Mouse (Mus musculus) activated CD4-positive, CD25-positive, alpha-beta regulatory T cell, adult 4 months (primary cell): Measurements from ENCODE around the gene Pwp2. TPM values are rescaled to one million over a fixed set of nuclear protein-coding genes. Genes with fewer than 3 reads are reported as not detected.

Experiments used
- ATAC-seq: one replicate; pipeline ENCODE4 v1.8.0; 2017
- polyA plus RNA-seq, 2 experiments: library from polyadenylated mRNA; unstranded; fragments of 100-300 nt; shearing (Covaris generic); gene quantifications; one replicate each; pipeline ENCODE4 v1.2.1; 2017

Gene Pwp2
- polyA plus RNA-seq, 2 experiments from 2014 or later = 10.6 to 10.7 TPM

DNA sequence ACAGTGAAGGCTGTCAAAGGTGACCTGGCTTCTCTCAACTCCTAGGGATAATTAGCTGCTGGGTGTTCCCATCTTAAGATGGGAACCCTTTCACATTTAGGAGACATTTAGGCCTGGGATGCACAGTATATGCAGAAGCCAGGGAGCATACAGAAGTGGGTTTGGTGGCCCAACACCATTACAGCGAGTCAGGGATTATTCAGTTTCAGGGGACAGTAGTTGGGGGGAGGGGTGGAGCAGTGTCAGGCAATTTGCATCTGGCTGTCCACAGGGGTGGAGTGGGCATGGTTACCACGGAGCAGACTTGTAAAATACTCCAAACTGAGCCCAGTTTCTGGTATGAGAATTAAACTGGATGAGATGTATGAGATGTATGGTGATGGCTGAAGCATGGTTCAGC is 14.5 kb downstream of the Pwp2 start:
- no peak for ATAC-seq

DNA sequence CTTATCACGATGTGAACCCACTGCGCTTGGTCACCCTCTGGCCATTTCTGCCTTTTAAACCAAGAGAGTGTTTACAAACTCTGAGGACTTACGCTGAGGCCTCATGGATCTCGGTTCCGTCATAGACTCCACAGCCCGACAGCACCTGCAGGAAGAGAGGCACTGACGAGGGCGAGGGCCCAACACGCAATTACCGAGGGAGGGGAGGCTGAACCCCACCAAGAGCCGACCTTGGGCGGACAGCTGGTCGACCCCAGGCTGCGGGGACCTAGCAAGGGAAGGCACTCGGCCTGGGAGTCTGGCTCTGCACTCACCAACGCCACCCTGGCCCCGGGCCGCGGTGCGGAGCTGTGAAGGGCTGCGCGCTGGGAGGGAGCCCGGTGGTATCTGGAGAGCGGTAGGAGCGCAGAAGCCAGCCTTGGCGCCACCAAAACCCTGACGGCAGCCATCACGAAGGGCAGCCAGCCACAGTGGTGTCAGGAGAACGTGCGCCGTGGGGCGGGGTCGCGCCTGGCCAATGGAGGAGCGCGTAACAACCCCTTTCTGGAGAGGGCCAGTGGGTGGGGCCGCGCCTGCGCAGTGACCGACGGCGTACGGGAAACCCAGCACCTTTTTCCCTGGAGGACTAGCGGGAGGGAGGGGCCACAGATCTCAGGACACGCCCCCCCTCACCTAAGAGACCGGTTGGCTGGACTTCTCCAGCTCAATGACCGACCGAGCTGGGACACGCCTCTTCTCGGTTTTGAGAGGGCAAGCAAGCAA is 15.5 kb downstream of the Pwp2 start, which contains the start of gene D10Jhu81e:
Gene D10Jhu81e (minus strand): TSS at position 502 of the 762 bp plus-strand sequence.
- ATAC-seq = peak; percentile 98

DNA sequence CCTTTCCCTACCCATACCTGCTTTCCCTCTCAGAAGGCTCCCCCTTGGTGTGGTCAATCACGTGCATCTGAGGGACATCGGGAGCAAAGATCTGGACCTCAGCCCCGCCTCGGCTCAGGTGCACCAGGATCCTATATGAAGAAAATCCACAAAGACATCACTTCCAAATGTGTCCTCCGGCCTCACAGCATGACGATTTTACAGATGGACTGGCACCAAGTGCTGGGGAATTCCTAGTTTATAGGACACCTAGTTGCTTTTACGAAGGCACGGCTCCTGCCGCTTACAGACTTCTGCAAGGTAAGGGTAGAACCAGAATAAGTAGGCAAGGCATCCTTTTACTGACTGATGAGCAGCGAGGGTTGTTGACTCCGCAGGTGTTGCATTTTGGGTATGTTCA is 16.2 kb downstream of the Pwp2 start:
- no peak for ATAC-seq

DNA sequence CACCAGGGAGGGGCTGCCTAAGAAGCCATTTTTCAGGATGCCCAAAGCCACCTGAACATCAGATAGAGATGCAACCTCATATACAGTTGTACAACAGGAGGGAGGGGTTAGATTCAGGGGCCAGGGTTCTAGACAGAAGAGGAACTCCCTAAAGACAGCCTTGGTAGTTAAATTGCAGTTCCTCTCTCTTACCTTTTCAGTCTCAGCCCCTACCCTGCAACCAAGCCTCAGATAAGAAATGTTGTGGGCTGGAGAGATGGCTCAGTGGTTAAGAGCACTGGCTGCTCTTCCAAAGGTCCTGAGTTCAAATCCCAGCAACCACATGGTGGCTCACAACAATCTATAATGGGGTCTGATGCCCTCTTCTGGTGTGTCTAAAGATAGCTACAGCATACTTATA is 17.2 kb downstream of the Pwp2 start:
- ATAC-seq = no peak

DNA sequence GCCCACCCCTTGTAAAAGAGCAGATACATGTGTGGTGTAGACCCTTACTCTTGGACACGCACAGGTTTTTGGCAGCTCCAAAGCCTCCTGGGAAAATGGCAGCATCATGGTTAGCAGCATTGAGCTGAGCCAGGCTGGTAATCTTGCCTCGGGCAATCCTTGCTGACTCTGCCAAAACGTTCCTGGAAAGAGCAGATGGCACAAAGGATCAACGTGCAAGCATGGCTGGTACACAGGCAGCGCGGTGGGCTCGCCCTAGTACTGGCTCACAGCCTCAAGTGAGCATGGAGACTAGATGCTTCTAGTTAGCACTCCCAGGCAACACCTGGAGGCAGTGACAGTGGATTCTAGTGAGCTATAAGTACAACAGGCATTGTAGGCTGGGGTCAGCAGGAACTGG is 17.6 kb downstream of the Pwp2 start:
- ATAC-seq = no peak

DNA sequence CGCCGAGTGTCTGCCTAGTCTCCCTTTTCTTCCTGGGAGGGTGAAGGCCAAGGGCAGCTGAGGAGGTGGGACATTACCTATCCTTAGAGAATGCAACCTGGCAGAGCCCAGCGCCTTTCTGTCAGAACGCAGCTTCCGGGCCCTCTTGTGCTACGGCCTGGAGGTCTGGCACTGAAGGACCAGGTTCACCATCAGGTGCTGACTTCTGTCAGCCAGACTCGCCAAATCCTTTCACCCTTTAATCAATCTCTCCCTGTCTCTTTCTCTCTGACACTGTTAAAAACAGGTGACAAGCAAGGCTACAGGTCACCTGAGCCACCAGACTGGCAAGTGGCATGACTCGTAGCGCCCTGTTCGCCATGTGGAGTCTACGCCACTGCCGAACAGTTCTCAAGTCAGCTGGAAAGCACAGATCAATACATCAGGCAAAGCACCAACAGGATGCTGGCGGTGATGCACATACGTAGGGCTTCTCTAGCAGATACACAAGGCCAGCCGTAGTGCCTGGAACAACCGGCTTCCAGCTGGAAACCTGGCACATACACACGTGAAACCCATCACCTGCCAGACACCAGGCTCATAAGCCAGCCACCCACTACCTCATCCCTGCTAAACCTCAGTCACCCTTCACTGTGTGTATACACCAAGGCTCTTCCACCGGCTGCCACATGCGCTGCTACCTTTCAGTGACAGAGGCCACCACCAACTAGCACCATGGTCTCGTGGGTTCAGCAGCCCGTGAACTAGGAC is 19.5 kb downstream of the Pwp2 start:
- ATAC-seq = no peak

DNA sequence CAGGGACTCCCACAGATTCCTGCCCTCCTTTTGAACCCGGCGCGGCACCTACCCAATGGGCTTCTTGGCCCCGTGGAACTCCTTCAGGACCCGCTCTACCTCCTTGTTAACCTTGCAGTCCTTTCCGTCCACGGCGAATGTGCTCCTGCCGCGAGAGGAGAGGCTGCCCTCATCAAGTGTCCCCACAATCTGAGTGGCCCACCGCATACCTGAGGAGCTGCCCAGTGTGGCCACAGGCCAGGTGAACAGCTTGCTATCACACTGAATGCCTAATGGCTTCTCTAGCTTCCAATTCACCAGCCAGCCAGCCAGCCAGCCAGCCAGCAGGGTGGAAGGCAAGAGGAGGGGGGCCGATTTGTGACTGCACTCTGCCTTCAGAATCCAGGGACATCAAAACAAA is 20.2 kb downstream of the Pwp2 start:
- no peak for ATAC-seq

DNA sequence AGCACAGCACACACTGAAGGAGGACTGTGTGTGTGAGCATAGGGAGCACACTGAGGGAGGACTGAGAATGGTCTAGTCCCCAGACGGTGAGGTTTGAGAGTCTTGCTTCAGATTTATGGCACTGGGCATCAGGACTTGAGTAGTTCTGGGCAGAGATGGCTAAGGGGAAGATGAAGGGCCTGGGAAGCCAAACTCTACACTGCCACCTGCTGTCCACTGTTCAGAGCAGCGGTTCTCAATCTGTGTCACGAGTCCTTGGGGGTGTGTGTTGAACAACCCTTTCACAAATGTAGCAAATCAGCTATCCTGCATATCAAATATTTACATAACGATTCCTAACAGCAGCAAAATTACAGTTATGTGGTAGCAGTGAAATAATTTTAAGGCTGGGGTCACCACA is 21.0 kb downstream of the Pwp2 start:
- peak; percentile 38 for ATAC-seq

DNA sequence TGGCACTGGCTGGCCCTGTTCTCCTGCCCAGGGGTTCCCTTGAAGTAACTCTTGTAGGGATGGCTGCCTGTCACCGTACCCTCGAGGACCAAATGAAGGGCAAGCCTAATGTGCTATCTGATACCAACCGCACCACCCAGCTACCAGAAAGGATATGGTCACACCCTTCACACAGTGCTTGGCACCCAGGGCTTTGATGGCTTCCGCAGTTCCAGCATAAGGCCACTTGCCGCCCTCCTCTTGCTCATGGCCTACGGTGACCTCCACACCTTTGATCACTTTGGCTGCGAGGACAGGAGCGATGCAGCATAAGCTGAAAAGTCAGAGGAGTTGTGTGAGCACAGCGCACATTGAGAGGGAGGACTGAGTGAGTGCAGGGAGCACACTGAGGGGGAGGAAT is 21.7 kb downstream of the Pwp2 start:
- no peak for ATAC-seq

DNA sequence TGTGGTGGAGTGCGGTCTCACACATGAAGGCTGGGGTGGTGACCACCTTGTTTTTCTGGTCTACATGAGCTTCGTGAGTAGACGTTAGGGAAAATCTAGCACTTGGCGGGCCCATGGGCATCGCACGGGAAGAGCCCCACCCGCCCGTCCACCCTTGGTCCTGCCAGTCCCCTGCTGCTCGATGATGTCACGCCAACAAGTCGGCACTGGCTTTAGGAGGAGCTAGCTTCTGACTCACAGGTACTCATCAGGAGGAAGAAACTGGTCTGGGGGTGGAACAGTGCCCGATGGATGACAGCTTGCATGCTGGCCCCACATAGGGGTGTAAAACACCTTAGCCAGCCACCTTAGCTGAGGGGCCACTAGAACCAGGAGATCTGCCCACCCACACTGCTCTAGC is 22.3 kb downstream of the Pwp2 start:
- no peak for ATAC-seq

DNA sequence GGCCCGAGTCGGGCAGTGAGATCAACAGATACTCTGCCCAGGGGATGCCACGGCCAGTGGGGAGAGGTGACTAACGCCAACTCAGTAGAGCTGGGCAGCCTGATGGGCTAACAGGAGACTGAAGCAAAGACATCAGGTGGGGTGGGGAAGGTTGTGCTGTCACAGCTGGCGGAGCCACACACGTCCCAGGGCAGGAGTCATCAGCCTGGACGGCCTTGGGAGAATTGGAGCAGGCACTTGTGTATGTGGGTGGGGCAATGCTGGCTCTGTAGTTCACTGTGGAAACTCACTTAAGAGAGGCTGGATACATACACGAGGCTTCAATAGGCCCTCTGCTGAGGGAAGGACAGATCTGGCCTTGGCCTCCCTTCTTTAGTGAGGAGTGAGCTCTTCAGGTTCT is 23.9 kb downstream of the Pwp2 start:
- no peak for ATAC-seq

DNA sequence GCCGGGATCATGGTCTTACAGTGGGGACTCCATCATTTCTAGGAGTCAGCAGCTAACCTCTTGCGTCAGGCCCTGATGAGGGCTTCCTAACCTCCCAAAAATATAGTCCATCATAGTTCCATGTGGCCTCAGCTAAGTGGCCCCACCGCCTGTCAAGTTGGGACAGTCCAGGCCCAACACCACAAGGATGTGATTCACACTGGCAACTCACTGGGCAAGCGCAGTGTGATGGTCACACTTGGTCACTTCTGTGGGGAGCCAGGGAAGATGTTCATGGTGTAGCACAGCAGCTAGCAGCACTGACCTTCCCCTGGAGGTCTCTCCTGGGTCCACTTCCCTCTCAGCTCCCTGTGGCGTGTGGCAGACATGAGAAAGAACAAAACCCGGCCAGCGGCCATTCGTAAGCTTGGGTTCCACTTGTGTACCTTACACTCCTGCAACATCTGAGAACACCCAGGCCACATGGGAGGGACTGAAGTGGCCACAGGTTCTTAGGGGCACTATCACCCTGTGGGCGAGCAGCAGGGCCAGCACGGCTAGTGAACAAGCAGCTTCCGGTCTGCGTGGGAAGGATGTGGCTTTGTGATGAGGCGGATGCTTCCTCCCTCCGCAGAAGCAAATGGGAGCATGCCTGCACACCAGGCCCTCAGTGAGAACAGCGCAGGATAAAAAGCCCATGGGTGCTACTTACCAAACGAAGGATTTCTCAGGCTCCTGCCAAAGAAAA is 24.4 kb downstream of the Pwp2 start:
- peak; percentile 82 for ATAC-seq

DNA sequence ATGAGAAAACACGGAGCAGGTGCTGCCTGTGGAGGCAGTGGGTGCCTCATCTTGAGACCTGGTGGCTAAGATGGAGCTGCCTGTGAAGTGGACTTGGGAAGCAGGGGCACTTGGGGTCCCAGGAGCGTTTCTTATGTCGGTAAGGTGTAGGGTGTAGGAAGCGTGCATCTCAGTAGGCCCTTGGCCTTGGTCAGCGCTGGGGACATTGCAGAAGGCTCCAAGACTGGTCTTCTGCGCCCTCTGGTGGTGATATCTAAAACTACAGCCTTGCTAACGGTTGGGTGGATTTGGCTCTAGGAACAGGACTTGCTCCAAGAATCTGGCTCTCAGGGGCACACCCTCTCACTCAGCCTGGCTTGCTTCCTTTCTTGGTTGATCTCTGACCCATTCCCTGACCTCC is 25.0 kb downstream of the Pwp2 start:
- peak; percentile 37 for ATAC-seq

DNA sequence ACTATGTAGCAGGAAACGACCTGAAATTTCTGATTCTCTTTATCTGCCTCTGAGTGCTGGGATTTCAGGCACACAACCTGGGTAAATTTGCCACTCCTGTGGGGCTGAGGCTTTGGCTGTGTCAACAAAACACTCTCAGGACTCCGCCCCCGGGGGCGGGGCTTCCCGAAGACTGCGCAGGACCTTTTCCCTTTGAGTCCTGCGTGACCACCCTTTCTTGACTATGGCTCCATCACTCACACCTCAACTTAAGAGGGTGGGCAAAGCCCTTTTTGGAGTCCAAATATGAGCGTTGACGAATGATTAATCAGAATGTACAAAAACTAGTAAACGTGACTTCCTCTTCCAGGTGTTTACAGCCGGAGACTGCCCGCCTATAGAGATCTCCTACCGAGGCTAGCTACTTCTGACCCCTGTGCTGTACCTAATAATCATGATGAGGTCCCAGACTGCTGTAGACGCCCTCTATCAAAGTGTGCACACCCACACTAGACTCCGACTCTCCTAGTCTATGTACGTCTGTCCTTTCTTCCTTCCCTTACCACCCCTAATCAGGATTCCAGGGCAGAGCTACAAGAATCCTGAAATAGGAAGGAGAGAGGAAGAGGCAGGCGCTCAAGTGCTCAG is 25.6 kb downstream of the Pwp2 start:
- ATAC-seq = peak; percentile 34

DNA sequence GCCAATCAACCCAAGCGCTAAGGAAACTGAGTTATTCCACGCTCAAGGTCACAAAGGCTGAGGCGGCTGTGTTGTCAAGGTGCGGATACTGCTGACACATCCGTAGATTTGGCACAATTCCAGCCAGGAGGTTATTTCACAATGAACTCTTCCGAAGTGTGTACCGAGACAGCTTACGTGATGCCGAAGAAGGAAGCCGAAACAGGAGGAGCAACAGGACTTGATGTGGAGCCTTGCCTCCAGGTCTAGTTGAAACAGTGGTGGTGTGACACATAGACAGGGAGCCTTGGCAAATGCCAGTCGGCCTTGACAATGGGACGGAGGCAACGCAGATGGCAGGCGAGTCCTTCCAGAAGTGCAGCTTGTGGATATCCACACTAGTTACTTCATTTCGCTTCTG is 26.9 kb downstream of the Pwp2 start:
- ATAC-seq = no peak

DNA sequence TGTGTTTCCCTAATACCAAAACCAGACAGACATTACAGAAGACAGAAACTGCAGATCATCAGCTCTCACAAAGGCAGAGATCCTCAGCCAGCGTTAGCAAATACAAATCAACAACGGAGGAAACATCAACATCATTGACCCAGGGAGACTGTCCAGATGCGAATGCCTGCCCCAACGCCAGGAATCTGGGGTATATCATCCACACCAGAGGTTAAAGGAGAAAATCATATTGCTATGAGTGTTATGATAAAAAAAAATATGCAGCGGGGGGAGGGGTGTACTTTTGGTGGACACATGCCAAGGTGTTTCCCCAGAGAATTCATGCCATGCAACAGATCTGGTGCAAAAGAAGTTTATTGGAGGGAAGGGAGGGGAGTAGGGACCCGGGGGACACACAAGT is 28.0 kb downstream of the Pwp2 start:
- ATAC-seq = no peak

DNA sequence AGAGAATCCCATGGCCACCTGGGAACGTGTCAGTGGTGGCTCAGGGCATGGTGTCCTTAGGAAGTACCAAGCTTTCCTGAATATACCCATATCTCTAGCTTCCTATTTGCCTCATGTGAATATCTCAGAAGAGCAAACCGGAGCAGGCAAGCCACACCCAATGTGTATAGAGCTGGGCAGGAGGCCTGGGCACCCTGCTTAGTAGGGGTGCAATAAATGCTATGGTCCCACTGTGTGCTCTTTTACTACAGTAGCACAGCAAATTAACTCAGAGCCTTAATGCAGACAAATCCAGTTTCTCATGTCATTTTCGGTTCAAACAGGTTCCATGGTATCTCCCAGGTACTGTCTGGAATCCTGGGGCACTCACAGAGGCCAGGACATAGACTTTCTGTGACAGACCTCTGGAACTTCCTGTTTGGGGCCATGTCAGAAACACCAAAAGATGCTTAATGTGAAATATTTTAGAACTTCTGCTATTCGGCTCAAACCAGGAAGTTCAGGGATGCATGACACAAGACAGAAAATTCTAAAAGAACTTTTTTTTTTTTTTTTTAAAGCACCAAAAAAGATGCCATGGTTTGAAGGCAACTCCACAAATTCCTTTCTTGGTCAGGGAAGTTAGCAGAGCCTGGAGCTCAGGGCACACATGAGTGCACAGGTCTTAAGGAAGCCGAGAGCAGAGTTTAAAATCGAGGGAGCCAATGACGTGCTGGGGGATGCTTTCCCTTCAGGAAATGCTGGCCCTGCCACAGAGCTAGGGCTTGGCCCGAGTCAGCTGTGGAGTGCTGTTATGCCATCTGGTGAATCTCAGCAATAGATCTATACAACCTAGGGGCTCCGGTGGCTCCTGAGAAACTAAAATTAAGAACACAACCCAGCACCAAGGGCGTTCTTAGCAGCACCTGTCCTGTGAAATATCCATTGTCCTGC is 35.8 kb downstream of the Pwp2 start:
- ATAC-seq = no peak

DNA sequence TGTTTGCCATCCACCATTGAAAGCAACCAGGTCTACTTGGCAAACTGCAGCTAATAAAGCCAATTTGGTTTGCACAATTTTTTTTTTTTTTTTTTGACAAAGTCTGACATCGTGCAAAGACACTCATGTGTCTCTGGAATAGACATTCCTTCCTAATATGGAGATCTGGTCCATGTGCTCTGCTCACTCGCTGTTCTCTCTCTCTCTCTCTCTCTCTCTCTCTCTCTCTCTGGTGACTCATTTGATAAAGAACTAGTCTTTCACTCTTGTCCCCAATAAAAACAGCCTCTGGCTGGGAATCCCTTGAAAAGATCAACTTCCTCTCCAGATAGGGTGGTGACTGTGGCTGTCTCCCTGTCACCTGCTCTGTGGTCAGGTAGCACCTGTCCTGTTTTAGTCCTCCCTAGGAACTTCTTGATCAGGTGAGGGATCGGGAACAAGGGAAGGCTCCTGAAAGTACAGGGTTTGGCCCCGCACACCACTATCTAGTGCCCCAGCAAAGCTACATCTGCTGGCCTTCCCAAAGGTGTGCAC is 37.0 kb downstream of the Pwp2 start:
- ATAC-seq = no peak

DNA sequence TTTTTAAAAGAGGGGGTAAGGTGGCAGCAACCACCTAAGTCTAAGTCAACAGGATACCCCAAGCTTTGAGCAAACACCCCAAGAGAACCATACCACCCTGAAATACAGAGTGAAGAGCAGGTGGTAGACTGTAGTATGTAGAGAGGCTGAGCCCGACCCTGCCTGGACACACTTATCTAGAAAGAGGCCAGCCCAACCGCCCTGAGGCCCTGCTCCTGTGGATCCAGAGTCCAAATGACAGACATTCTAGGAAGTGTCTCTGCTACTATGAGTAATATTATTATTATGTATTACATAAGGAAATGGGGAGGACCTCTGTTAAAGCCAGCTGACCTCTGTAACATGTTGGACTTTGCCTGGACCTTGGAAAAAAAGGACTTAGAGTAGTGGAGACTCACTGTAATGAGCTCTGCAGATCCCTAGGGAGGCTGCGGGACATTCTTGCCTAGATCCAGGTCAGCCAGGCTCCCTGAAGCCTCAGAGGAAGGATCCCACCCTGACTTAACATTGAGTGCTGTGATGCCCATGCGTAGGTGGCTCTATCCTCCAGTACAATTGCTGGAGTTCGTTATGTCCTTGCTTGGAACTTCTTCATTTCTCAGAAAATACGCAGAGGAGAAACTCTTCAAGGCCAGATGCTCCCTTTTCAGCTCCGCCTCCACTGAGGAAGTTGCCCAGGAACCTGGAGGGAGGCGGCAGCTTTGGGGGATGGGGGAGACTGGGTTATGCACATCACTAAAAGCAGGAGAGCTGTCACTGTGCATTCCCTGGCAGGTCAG is 41.0 kb downstream of the Pwp2 start:
- ATAC-seq = no peak

DNA sequence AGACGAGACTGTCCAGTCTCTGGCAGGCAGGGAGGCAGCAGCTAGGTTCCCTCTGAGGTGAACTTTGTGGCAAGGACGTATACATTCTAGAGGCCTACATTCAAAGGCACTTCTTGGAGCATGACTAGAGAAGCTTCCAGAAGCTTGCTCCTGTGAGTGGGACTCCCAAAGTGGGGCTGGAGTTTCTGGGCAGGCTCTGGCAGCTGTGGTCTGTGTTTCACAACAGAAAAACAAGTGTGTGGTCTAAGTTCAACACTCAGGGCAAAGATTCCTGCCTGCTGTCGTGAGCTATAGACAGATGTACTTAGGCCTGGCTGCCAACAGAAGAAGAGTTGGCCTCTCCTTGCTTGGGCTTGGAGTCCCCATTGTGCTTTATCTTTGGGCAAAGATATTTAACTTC is 44.1 kb downstream of the Pwp2 start:
- no peak for ATAC-seq

DNA sequence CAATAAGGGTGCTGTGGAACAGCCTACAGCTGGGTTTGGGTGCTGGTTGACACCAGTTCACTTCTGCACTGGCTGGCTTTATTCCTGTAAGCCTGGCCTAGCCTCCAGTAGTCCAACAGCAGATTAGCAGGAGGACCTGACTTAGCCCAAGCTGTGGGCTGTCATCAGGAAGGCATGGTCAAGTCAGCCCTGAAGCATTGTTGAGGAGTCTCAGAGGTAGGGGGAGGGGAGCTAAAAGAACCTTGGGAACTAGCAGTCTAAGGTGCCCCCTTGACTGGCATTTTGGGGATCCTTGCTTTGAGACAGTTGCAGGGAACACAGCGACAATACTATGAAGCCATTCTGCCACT is 44.7 kb downstream of the Pwp2 start:
- no peak for ATAC-seq
